Mouse (Mus musculus) hindbrain, embryonic 16.5 days (tissue): ENCODE results near the gene Mrps26. TPM values are rescaled to one million over a fixed set of nuclear protein-coding genes. Genes with fewer than 3 reads are reported as not detected.
"Not testable (repeated sequence)": the region's sequence is repeated elsewhere in the genome, so short reads cannot be mapped to it uniquely, and the experiment has no call there.

Experiments used
- ATAC-seq: fragments of 200-750 bp; cut with Nextera tagmentation; 2 replicates; pipeline ENCODE4 v1.8.0; 2017; ENCODE audit warnings: moderate TSS enrichment, moderate library complexity
- H3K27ac ChIP-seq: fragments of 300-500 bp; sonication (generic); 2 replicates; pipeline ENCODE4 v1.5.1; 2014; ENCODE audit warnings: low read depth, mild to moderate bottlenecking, control low read depth, low read length, moderate library complexity
- H3K27me3 ChIP-seq: fragments of 300-500 bp; sonication (generic); replicated peaks from 2 replicates; pipeline ENCODE4 v1.6.1; 2014; ENCODE audit warnings: low read length; ENCODE audit not compliant: control insufficient read depth, insufficient read depth
- H3K36me3 ChIP-seq: fragments of 300-500 bp; sonication (generic); 2 replicates; pipeline ENCODE4 v1.6.1; 2014; ENCODE audit warnings: mild to moderate bottlenecking, low read length, moderate library complexity, mixed read lengths; ENCODE audit not compliant: control insufficient read depth, insufficient read depth
- H3K4me1 ChIP-seq: fragments of 300-500 bp; sonication (generic); 2 replicates; pipeline ENCODE4 v1.6.1; 2014; ENCODE audit warnings: low read depth, low read length; ENCODE audit not compliant: control insufficient read depth, insufficient read depth
- H3K4me2 ChIP-seq: fragments of 300-500 bp; sonication (generic); 2 replicates; pipeline ENCODE4 v1.6.1; 2014; ENCODE audit warnings: mild to moderate bottlenecking, low read length, control low read depth, moderate library complexity
- H3K4me3 ChIP-seq: fragments of 300-500 bp; sonication (generic); 2 replicates; pipeline ENCODE4 v1.5.1; 2014; ENCODE audit warnings: mild to moderate bottlenecking, low read length, control low read depth, moderate library complexity
- H3K9ac ChIP-seq: fragments of 300-500 bp; sonication (generic); 2 replicates; pipeline ENCODE4 v1.6.1; 2014; ENCODE audit warnings: low read depth, mild to moderate bottlenecking, control low read depth, low read length, moderate library complexity
- H3K9me3 ChIP-seq: fragments of 300-500 bp; sonication (generic); 2 replicates; pipeline ENCODE4 v1.6.1; 2014; ENCODE audit warnings: mild to moderate bottlenecking, low read length, moderate library complexity; ENCODE audit not compliant: control insufficient read depth
- WGBS: fragments of 180-500 bp; shearing (Covaris S2); extraction: QIAGEN DNeasy Blood & Tissue Kit; methylation state at CpG from one replicate; pipeline ENCODE4 v1.1.7; 2014; 5-methylcytosine and 5-hydroxymethylcytosine counted together
- polyA plus RNA-seq: library from polyadenylated mRNA; unstranded; fragments of >200 nt; fragmentation: Nextera tagmentation; extraction: Ambion mirVana; gene quantifications from 2 replicates; pipeline ENCODE4 v1.2.1, GENCODE M21; 2015

The Mrps26 gene
- polyA plus RNA-seq, 1 experiment from 2014 or later: 113 TPM

DNA sequence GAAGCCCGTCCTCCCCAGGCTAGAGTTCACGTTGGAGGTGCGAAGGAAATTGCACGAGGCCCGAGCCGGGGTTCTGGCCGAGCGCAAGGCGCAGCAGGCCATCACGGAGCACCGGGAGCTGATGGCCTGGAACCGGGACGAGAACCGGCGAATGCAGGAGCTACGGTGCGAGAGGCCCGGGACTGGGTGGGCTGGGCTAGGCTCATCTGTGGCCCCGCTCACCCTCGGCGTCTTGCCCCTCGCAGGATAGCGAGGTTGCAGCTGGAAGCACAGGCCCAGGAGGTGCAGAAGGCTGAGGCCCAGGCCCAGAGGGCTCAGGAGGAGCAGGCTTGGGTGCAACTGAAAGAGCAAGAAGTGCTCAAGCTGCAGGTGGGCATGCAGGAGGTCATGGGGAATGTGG lies 521 bp downstream of the Mrps26 start:
- H3K9me3 ChIP-seq: no peaks in the 10 kb centered on the region

DNA sequence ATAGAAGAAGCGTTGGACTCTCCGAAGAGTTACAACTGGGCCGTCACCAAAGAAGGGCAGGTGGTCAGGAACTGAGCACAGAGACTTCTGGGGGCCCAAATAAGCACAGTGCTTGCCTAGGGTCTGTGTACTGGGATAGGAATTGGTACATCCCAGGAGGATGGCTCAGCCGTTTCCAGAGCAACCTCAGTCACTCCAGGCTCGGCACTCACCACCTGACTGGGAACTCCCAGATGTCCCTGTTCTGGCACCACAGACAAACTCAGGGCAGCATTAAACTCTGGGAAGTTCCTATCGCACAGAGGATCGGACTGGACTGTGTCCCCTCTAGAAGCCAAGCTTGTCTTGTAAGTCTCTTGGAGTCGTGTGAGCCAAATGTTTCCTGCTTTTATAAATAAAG lies 1.4 kb downstream of the Mrps26 start:
- no peak overlapping the region for H3K9ac ChIP-seq

More for the DNA sequence above, 521 bp downstream of the Mrps26 start:
- no peak for ATAC-seq
- peak overlapping the region; percentile 69 for H3K4me3 ChIP-seq
- WGBS: 0% methylated on average over 22 of the region's 23 CpGs
- H3K27me3 ChIP-seq: no peaks in the 10 kb centered on the region
- H3K36me3 ChIP-seq: peaks cover 7% of the 10 kb centered on the region
- H3K9ac ChIP-seq: peak overlapping the region; percentile 79
- peaks cover 18% of the 10 kb centered on the region for H3K4me1 ChIP-seq
- H3K27ac ChIP-seq: peak overlapping the region; percentile 37; the same call in 1 of the 2 replicates
- peak overlapping the region; percentile 81 for H3K4me2 ChIP-seq

DNA sequence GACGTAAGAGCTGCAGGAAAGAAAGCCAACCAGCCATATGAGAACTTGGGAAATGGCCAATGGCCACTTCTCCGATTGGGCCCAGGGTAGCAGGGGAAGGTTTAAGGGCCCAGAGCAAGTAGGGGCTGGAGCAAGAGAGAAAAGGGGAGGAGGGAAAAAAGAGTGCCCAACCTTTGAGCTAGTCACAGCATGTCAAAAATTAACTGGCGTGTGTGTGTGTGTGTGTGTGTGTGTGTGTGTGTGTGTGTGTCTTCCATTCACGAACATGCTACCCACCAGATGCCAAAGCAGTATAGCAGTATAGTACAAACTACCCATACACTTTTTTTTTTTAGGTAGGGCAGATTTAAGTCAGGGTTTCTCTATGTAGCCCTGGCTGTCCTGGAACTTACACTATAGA lies 5.4 kb downstream of the Mrps26 start:
- no peaks in the 10 kb centered on the region for H3K9me3 ChIP-seq

More for the DNA sequence above, 1.4 kb downstream of the Mrps26 start:
- H3K27me3 ChIP-seq: no peaks in the 10 kb centered on the region
- H3K27ac ChIP-seq: no peak overlapping the region
- no peaks in the 10 kb centered on the region for H3K9me3 ChIP-seq
- H3K4me1 ChIP-seq: peaks cover 18% of the 10 kb centered on the region
- no peak overlapping the region; the same call in 1 of the 2 replicates for H3K4me3 ChIP-seq
- 79% methylated on average over 8 of the region's 8 CpGs for WGBS
- ATAC-seq: no peak
- H3K36me3 ChIP-seq: peaks cover 7% of the 10 kb centered on the region
- peak overlapping the region; percentile 81 for H3K4me2 ChIP-seq

DNA sequence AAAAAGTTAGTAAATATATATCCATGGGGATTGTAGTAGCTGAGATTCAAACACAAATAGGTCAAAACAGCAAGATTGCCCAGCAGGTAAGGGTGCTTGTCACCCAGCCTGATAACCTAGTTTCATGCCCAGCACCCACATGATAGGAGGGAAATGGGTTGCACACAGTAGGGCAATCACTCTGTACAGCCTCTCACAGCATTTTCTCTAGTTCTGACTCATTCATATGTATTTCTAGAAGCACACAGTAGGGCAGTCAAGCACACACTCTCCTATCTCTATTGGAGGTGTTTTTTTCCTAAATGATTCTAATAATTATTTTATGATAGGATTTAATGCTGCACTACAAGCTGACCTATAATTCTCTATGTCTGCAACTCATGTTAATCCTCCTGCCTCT lies 6.4 kb downstream of the Mrps26 start:
- H3K27me3 ChIP-seq: no peaks in the 10 kb centered on the region; the same call in 1 of the 2 replicates
- peaks cover 6% of the 10 kb centered on the region for H3K4me1 ChIP-seq
- no peak overlapping the region for H3K9ac ChIP-seq
- H3K4me2 ChIP-seq: no peak overlapping the region
- H3K36me3 ChIP-seq: peaks cover 7% of the 10 kb centered on the region
- H3K27ac ChIP-seq: no peak overlapping the region
- no peak overlapping the region for H3K4me3 ChIP-seq
- ATAC-seq: no peak
- H3K9me3 ChIP-seq: no peaks in the 10 kb centered on the region

More for the DNA sequence above, 5.4 kb downstream of the Mrps26 start:
- H3K27ac ChIP-seq: no peak overlapping the region
- H3K9ac ChIP-seq: no peak overlapping the region
- peaks cover 7% of the 10 kb centered on the region for H3K36me3 ChIP-seq
- no peak for ATAC-seq
- H3K4me2 ChIP-seq: no peak overlapping the region
- no peaks in the 10 kb centered on the region for H3K27me3 ChIP-seq
- H3K4me1 ChIP-seq: peaks cover 12% of the 10 kb centered on the region
- 81% methylated on average over 4 of the region's 4 CpGs for WGBS
- no peak overlapping the region for H3K4me3 ChIP-seq

DNA sequence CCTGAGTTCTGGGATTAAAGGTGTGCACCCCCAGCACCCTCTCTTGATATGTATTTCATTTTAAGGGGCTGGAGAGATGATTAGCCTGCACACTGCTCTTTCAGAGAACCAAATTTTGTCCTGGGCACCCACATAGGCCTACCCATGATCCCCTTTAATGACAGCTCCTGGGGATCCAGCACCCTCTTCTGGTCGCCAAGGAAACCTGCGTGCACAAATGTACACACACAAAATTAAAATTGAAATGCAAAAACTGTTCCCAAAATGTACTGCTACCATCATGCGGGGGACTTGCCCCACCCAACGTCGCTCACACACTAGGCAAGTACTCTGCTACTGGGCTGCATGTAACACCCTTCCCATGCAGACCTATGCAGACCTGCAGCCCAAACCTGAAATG lies 11.4 kb downstream of the Mrps26 start:
- WGBS: 84% methylated on average over 5 of the region's 5 CpGs

DNA sequence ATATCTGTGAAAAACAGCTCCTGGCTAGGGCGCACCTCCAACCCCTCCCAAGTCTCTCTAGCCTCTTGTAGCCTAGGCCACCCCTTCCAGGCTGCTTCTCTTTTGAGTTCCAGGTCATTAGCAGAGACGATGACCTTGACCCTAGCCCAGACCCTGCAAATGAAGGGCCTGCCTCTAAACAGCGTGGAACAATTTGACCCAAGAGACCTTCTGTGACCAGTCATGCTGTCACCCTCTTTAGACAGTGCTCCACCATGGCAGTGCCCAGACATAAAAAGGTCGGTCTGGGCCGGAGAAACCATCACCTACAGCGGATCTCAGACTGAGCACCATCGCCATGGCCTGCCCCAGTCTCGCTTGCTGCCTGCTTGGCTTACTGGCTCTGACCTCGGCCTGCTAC lies 12.3 kb downstream of the Mrps26 start, which contains the start of gene Oxt:
TSS of gene Oxt (plus strand) at position 301 of the 400 bp plus-strand sequence.
- WGBS: 43% methylated on average over 9 of the region's 9 CpGs
- Histone ChIP-seq H3K36me3 (no peaks in the 10 kb centered on the region), H3K27me3 (peaks cover 48% of the 10 kb centered on the region), H3K27ac (no peak within 1 kb of the TSS), H3K4me3 (peak within 1 kb of the TSS; percentile 33), H3K4me1 (peaks cover 8% of the 10 kb centered on the region), H3K4me2 (peak within 1 kb of the TSS; percentile 54), H3K9ac (peak within 1 kb of the TSS; percentile 51), H3K9me3 (no peaks in the 10 kb centered on the region)
- ATAC-seq: no peak

More for the DNA sequence above, 11.4 kb downstream of the Mrps26 start:
- no peaks in the 10 kb centered on the region for H3K9me3 ChIP-seq
- no peak overlapping the region for H3K4me2 ChIP-seq
- peaks cover 3% of the 10 kb centered on the region; the same call in 1 of the 2 replicates for H3K4me1 ChIP-seq
- H3K27me3 ChIP-seq: peaks cover 40% of the 10 kb centered on the region
- no peak overlapping the region for H3K9ac ChIP-seq
- no peak overlapping the region for H3K27ac ChIP-seq
- H3K36me3 ChIP-seq: no peaks in the 10 kb centered on the region
- ATAC-seq: no peak
- H3K4me3 ChIP-seq: no peak overlapping the region

DNA sequence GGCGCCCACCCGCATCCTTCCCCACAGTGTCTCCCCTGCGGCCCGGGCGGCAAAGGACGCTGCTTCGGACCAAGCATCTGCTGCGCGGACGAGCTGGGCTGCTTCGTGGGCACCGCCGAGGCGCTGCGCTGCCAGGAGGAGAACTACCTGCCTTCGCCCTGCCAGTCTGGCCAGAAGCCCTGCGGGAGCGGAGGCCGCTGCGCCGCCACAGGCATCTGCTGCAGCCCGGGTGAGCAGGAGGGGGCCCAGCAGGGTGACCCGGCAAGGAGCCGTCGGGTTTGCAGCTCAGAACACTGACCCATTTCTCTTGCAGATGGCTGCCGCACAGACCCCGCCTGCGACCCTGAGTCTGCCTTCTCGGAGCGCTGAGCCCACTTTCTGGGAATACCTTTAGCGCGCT lies 13.0 kb downstream of the Mrps26 start:
- H3K4me3 ChIP-seq: peak overlapping the region; percentile 33
- peak overlapping the region; percentile 51 for H3K9ac ChIP-seq
- peaks cover 54% of the 10 kb centered on the region for H3K27me3 ChIP-seq
- H3K9me3 ChIP-seq, H3K36me3 ChIP-seq, H3K27ac ChIP-seq, ATAC-seq: not testable (repeated sequence)
- WGBS: 3% methylated on average over 30 of the region's 32 CpGs
- H3K4me1 ChIP-seq: peaks cover 12% of the 10 kb centered on the region
- peak overlapping the region; percentile 54 for H3K4me2 ChIP-seq

DNA sequence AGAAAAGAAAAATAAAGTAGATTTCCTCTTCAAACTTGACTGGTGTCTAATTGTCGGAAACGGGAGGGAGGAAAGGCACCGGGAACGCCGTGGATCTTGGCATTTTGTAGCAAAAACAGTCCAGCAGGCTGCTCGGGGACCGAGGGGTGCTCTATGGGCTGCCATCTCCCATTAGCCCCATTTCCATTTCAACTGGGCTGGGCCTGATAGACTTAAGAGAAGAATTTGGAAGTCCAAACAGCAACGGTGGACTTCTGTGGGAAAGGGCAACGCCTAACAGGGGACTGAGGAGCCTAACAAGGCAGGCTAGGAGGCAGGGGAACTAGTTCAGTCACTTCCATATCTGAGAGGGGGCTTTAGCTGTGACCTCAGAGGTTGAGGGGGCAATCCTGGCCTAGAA lies 13.5 kb downstream of the Mrps26 start:
- Histone ChIP-seq H3K4me2 (no peak overlapping the region; the same call in 1 of the 2 replicates), H3K27ac (no peak overlapping the region), H3K9me3 (no peaks in the 10 kb centered on the region), H3K27me3 (peaks cover 58% of the 10 kb centered on the region), H3K9ac (no peak overlapping the region), H3K4me3 (no peak overlapping the region; the same call in 1 of the 2 replicates), H3K36me3 (no peaks in the 10 kb centered on the region), H3K4me1 (peaks cover 12% of the 10 kb centered on the region)
- ATAC-seq: no peak
- 5% methylated on average over 9 of the region's 9 CpGs for WGBS

DNA sequence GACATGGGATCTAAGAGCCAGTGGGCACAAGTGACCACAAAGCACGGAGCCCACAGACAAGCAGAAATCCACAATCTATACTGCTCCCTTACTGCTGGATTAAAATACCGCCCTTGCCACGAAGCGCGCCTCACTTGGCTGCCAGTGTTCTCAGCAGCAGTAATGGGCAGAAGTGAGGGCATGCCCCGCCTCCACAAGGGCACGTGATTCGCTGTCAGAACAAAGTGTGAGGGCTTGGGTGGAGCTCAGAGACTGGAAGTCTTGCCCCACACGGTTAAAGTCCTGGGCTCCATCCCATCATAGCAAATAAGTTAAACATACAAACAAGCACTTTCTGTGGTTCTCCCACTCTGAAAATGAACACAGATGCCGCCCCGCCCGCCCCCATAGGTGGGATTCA lies 14.1 kb downstream of the Mrps26 start:
- WGBS: 5% methylated on average over 12 of the region's 12 CpGs
- Histone ChIP-seq H3K4me3 (no peak overlapping the region), H3K4me2 (no peak overlapping the region), H3K36me3 (no peaks in the 10 kb centered on the region), H3K27me3 (peaks cover 64% of the 10 kb centered on the region), H3K27ac (no peak overlapping the region), H3K9me3 (no peaks in the 10 kb centered on the region), H3K4me1 (peaks cover 12% of the 10 kb centered on the region), H3K9ac (no peak overlapping the region)
- no peak for ATAC-seq
